Mouse (Mus musculus): ENCODE data around the gene Asb6.

- TF ChIP-seq POLR2A (IDR thresholded peaks at IDR 0.05; ENCODE audit: low read depth, low read length), result no peak
- TF ChIP-seq ZC3H11A (IDR thresholded peaks at IDR 0.05; ENCODE audit: low read depth, low read length), result no peak
- TF ChIP-seq CTCF (conservative IDR thresholded peaks at IDR 0.05 in 1 of 2, IDR thresholded peaks at IDR 0.05 in 1 of 2; ENCODE audit: low read depth in 2 of 2, low read length in 2 of 2), result no peak
- TF ChIP-seq CHD2 (IDR thresholded peaks at IDR 0.05; ENCODE audit: low read length), result no peak
- TF ChIP-seq RAD21 (IDR thresholded peaks at IDR 0.05; ENCODE audit: low read depth, low read length), result no peak
- TF ChIP-seq HCFC1 (IDR thresholded peaks at IDR 0.05; ENCODE audit: low read depth, low read length), result no peak
- no peak for TF ChIP-seq ZNF384 (IDR thresholded peaks at IDR 0.05; ENCODE audit: low read depth, low read length)
- TF ChIP-seq MAZ (IDR thresholded peaks at IDR 0.05; ENCODE audit: low read depth, low read length), result no peak
- no peak for TF ChIP-seq MAX (IDR thresholded peaks at IDR 0.05; ENCODE audit: low read length)
- no peak for TF ChIP-seq MEF2A (IDR thresholded peaks at IDR 0.05; ENCODE audit: borderline replicate concordance, low read depth, low read length)
- TF ChIP-seq EP300 (IDR thresholded peaks at IDR 0.05; ENCODE audit: low read length), result no peak
- TF ChIP-seq TBP (conservative IDR thresholded peaks at IDR 0.05; ENCODE audit: low read depth, low read length), result no peak
- no peak for TF ChIP-seq BHLHE40 (IDR thresholded peaks at IDR 0.05; ENCODE audit: low read depth, low read length)
Observed at GRCm38 (mm10) chr2:30830283-30830795, at the start of gene Asb6.
